Mouse (Mus musculus): Measurements from ENCODE around the gene Psmd10.

The Psmd10 gene

DNA sequence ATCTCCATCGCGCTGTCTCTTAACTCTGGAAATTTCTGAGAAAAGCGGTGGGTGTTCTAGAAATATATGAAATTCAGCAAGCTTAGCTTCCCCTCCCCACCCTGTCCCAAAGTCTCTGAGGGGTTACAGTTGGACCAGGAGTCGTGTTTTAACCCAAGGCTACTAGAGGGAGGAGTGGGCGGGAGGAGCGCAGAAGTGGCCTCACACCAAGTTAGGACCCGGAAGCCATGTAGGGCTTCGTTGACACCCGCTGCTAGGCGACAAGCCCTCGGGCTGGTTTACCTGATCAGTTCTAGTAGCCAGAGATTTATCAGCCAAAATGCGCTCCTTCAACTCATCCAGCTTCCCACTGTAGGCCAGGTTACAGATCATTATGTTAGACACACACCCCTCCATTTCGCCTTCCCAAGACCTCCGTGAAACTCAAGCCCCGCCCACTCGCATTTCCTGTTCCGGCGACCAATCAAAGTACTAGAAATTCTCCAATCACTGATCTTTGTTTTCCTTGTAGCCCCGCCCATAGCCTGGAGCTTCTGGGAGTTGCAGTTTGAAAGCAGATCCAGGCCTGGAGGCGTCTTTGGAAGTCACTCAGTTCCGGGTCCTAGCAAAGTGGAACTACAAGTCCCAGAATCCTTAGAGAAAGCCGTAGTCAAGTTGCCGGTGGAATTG is at the start of gene Psmd10, which contains the start of gene Atg4a:
Psmd10 (minus strand) TSS at position 457 of the 669 bp plus-strand sequence.
Atg4a (plus strand) TSS at position 636 of the 669 bp plus-strand sequence.
- DNase-seq (ENCODE audit: low read depth, low spot score) = peak; percentile 90

- DNase-seq (ENCODE audit: low read depth, low spot score) = no peak
These were observed 42.4 kb upstream of the Psmd10 start for GRCm38 (mm10) chrX:140998885-140999284.

GRCm38 (mm10) chrX:140997912-140998545 is 41.5 kb upstream of the Psmd10 start:
- DNase-seq (ENCODE audit: low read depth, low spot score) = no peak

DNA sequence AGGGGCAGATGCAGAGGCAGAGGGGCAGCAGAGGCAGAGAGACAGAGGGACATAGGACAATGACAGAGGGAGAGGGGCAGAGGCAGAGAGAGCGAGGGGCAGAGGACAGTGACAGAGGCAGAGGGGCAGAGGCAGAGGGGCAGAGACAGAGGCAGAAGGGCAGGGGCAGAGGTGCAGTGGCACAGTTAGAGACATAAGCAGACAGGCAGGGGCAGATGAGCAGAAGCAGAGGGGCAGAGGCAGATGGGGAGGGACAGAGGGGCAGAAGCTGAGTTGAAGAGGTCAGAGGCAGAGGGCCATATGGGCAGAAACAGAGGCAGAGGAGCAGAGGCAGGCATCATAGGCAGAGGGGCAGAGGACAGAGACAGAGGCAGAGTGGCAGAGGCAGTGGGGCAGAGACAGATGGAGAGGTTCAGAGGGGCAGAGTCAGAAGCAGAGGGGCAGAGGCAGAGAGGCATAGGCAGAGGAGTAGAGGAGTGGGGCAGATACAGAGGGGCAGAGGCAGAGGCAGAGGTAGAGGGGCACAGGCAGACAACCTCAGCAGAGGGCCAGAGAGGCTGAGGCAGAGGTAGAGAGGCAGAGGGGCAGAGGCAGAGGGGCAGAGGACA is 40.5 kb upstream of the Psmd10 start:
- DNase-seq (ENCODE audit: low read depth, low spot score) = no peak

DNA sequence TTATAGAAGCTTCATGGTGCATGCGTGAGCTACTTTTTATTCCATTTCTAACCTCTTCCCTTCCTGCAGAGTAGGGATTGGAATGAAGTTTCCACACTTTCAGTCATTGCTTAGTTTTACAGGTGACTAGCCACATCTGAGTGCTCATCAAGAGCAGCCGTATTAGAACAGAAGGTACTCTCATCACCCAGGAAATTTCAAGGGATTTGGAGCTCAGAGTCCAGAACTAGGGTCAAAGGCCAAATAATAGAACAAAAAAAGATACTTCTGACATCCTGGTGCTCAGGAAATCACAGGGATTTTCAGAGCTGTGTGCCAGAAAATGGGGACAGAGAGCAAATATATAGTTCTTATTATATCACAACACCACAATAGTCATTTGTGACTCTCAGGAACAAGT is 28.7 kb upstream of the Psmd10 start:
- no peak for DNase-seq (ENCODE audit: low read depth, low spot score)

DNA sequence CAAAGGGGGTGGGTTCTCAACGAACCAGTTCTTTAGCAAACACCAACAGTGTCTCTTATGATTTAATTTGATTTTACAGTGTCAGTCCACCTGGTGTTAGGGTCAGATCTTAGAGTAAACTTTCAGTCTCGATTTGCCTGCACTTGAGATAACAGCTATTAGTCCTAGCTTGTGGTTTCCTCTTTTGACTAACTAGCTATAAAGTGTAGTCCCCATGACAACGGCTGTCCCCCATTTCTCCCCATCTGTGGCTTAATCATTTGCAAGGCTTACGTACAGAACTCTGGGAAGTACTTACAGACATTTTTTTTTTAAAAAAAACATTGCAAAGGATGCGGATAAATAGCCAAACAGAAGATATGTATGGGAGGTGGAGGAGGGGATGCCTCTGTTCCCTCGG is 28.3 kb upstream of the Psmd10 start:
- DNase-seq (ENCODE audit: low read depth, low spot score) = no peak

GRCm38 (mm10) chrX:140983206-140983960 is 26.9 kb upstream of the Psmd10 start:
- DNase-seq (ENCODE audit: low read depth, low spot score) = peak; percentile 14

- DNase-seq (ENCODE audit: low read depth, low spot score) = no peak
These were observed 23.6 kb upstream of the Psmd10 start for GRCm38 (mm10) chrX:140980163-140980562.

- no peak for DNase-seq (ENCODE audit: low read depth, low spot score)
These were observed 23.0 kb upstream of the Psmd10 start for GRCm38 (mm10) chrX:140979546-140979945.

- no peak for DNase-seq (ENCODE audit: low read depth, low spot score)
These were observed 22.4 kb upstream of the Psmd10 start for GRCm38 (mm10) chrX:140978943-140979342.

GRCm38 (mm10) chrX:140956959-140957358 is 431 bp upstream of the Psmd10 start:
- DNase-seq (ENCODE audit: low read depth, low spot score) = no peak

DNA sequence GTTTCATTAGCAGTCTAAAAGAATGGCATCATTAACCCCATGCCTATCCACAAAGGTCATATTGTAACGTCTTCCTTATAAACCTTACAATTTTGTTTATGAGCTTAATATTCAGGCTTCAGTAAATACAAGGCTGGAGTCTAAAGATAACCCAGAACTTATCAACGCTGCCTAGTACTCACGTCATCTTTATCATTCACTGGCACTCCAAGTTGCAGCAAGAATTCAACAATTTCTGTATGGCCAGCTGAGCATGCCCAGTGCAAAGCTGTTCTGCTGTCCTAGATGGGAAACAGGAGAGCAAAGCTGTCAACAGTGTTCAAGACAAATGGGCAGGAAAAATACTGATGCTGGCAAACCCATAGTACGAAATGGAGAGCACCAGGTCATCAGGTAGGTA is 2.9 kb downstream of the Psmd10 start:
- DNase-seq (ENCODE audit: low read depth, low spot score) = no peak

- no peak for DNase-seq (ENCODE audit: low read depth, low spot score)
These were observed 20.3 kb downstream of the Psmd10 start for GRCm38 (mm10) chrX:140936271-140936670.

DNA sequence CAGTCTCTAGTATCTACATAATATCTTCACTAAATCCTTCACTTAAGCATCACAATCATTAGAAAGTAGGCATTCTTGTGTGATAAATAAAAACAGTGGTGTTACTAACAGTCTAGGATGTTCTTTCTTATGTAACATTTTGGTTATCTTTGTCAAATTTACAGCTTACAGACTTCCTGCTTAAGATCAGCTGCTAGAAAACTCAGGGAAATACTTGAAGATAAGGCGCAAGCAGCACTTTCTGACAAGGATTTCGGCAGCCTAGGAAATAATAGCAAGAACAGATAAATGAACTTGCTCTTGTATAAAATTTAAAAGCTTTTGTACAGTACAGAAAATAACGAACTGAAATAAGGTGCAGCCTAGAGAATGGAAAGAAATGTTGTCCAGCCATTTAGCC is 23.3 kb downstream of the Psmd10 start:
- DNase-seq (ENCODE audit: low read depth, low spot score) = no peak

DNA sequence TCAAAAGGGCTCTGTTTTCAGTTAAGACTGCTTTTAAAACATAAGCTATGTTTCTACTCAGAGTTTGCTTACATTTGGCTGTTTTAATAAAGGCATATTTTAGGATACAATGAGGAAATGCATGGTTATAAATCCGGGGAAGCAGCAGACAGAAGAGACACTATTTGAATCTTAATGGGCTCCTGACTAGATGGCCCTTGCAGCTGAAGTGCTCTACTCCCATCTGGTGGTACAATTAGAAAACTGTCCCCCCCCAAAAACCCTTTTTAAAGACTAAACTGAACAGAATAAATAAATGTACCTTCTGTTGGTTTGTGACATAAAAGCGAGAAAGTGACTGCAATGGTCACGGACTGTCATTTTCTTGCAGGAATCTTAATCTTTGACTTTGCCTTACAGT is 24.5 kb downstream of the Psmd10 start:
- no peak for DNase-seq (ENCODE audit: low read depth, low spot score)

DNA sequence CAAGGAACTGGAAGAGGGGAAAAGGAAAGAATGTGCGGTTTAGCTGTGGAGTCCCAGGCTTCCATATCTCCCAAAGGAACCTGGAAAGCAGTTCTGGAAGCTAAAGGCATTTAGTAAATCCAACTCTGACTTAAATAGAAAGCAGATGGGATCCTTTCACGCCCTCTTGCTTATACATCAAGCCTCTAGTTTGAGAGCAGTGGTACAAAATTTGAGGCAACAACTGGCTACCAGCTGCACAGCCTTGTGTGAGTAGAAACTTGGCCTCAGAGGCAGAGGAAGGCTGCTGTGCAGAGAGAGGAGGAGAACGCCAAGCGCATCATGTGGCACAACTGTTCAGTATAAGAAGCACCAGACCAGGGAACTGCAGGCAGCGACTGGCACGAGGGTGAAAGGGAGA is 35.2 kb downstream of the Psmd10 start:
- no peak for DNase-seq (ENCODE audit: low read depth, low spot score)

DNA sequence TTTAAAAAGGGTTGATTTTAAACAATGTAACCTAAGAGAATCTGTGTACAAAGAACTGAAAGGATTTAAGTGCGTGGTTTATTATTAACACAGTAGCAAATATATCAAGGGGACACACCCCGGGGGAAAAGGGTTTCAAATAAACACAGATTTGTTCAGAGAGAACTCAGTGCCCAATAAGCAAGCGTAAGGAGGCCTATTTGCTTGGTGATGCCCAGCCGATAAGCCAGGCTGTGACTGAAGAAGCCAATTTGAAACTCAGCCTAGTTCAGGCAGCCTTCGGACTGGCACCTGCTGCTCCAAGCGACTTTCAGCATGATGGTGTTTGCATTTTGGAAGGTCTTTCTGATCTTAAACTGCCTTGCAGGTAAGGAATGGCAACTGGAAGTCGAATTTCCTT is 49.2 kb downstream of the Psmd10 start, which contains the start of gene Vsig1:
Vsig1 (plus strand) TSS at position 249 of the 400 bp plus-strand sequence.
- DNase-seq (ENCODE audit: low read depth, low spot score) = no peak

GRCm38 (mm10) chrX:140903487-140903886 is 53.0 kb downstream of the Psmd10 start:
- DNase-seq (ENCODE audit: low read depth, low spot score) = no peak
